Mouse (Mus musculus): ENCODE data around the gene Stam2.

Gene Stam2

DNA sequence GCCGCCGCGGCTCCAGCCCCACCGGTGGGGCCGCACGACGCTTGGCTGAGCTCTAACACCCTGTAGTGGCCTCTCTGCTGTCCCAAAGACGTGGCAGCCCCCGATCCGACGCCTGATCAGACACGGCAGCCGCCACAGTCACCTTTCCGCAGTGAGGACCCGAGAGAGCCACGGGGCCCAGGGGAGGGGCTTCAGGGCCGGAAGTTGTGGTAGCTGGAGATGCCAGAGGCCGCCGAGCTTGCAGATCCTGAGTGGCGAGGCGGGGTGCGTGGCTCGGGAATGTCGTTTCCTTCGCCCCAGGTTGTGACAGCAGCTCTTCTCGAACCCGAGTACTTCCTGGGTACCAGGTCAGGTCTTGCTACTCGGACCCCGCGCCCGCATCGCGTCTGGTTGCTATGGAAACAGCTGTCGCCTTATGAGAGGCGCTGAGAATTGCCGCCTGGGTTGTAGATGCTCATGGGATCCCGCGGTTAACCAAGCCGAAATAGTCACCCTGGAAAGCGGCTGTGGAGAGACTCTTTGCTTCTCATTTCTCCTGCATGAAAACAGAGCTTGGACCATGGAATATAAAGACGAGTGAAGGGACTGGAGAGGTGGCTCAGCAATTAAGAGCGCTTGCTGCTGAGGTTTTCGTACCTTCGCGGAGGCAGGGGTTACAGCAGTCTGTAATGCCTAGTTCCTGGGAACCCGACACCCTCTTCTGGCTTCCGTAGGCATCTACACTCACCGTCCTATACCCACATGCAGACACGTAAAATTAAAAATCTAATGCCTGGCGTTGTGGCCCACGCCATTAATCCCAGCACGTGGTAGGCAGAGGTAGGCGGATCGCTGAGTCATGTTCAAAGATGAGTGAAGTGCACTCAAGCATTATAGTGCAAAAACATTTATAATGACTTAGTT lies at the start of gene Stam2:
Stam2 (minus strand) TSS at position 26 of the 903 bp plus-strand sequence.
- peak; percentile 87 to 92 for DNase-seq (ENCODE audit: low spot score in 2 of 2)

DNA sequence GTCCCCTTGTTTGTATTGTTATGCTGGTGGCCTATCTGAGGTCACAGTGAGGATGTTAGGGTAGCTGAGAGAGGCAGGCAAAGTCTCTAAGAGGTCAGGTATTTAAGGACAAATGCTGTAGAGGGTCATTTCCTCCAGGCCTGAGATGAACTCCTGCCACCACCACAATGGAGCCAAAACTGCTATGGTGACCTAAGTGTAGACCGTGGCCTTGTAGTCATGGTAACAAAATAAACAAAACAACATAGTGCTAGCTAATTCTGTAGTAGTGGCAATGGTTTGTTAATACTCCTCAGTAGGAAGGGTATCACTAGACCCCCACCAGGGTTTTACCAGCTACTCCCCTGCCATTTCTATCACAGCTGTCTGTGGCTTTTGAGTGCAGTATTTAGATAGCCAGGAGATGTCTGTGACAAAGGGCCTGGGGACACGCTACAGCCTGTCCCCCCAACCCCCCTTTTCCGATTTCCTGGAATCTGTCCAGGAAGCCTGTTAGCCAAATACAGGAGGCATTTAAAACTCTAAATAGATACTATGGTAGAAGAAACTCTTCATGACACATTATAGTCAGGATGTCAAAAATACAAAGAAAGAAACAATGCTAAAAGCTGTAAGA lies 43.1 kb upstream of the Stam2 start:
- no peak for DNase-seq (ENCODE audit: low spot score in 2 of 2)

- DNase-seq (ENCODE audit: low spot score in 2 of 2): no peak
Measured at GRCm38 (mm10) chr2:52779987-52780386, 37.9 kb upstream of the Stam2 start.

DNA sequence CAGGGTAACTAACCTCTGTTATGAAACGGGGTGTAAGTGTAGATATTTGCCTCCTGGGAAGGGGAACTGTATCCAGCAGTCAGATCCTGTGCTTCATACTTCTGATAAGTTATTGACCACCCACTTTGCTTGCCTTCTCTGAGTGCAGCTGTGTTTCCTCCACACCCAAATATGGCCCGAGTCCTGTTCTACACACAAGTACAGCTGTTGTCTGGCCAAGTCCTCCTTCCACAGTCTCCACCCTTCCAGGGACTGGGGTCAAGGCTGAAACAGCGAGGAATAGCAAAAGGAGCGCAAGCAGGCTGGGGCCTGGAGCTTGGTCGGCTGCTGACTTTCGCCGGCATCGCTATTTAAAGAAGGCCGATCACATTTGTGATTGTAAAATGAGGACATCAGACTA lies 37.3 kb upstream of the Stam2 start:
- DNase-seq (ENCODE audit: low spot score in 2 of 2): peak in 1 of 2 experiments; percentile 74

DNA sequence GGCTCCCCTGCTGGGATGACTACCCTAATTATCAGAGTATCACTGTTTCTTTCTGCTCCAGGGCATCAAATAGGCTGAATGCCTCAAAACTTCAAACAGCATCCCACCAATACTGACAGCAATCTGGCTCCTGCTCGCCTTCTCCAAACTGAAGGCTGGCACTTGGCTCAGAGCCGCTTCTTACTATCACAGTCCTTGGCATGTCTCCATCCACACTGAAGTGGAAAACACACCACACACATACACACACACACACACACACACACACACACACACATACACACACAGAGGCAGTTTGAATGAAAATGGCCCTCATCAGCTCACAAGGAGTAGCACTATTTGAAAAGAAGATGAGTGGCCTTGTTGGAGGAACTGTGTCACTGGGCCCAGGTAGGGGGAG lies 35.8 kb upstream of the Stam2 start:
- DNase-seq (ENCODE audit: low spot score in 2 of 2): no peak

DNA sequence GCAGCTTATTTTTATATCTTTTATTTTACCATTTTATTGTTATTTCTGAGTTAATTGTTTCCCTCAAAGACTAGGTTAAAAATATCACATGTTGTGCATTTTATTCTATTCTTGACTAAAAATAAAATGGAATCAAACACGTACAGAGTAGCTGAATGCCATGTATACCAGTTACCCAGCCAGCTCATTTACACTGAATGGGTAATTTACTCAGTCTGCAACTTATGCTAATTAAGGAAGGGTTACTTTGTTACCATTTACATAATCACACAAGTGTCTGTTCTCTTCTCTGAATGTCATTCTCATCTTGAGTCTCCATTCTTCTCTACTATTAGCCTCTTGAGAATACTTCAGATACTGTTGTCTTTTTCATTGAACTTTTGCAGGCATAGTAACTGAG lies 32.3 kb upstream of the Stam2 start:
- no peak for DNase-seq (ENCODE audit: low spot score in 2 of 2)

GRCm38 (mm10) chr2:52772774-52773393 lies 30.8 kb upstream of the Stam2 start:
- no peak for DNase-seq (ENCODE audit: low spot score in 2 of 2)

DNA sequence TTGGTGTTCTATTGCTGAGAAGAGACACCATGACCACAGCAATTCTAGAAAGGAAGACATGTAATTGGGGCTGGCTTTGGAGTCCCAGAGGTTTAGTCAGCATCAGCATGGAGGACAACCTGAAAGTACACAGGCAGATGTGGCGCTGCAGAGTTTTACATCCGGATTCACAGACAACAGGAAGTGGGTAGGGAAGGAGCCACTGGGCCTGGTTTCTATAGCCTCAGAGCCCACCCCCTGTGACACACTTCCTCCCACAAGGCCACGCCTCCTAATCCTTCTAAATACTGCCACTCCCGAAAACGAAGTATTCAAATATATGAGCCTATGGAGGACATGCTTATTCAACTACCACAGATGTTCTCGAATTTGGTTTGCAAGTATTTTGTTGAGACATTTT lies 23.0 kb upstream of the Stam2 start:
- DNase-seq (ENCODE audit: low spot score in 2 of 2): no peak

DNA sequence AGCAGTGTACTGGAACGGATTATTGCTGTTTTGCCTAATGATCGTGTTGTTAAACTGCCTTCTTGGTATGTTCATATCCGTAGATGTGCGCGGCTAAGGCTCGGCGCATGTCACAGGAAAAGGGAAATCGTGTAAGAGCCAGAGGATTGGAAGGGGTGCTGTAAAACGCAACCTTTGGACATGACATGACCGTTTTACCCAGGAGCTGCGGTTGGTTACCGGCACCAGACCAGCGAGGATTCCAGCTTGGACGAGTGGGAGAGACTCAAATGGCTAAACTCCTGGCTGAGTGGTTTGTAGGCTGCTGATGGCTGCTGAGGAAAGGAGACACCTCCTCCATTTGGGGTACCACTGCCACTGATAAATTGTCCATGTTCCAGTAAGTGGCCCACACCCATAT lies 21.8 kb upstream of the Stam2 start:
- DNase-seq (ENCODE audit: low spot score in 2 of 2): no peak

GRCm38 (mm10) chr2:52763040-52763736 lies 21.1 kb upstream of the Stam2 start:
- peak; percentile 71 to 85 for DNase-seq (ENCODE audit: low spot score in 2 of 2)

DNA sequence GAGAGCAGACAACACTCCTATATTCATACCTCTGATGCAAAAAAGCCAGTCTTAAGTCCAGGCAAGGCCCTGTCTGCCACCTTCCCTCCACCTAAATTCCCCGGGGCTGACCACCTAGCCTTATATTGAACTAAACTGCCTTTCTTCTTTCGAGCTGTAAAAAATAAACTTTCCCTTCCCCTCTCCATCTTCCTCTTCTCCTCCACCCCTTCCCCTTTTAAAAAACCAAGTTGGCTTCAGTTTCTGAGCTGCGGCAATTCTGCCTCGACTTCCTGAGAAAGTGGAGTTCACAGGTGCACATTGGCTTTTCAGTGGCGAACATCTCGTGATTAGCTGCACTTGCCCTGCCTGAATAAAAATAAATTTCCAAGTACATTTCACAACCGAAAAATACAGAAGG lies 20.4 kb upstream of the Stam2 start:
- no peak for DNase-seq (ENCODE audit: low spot score in 2 of 2)

DNA sequence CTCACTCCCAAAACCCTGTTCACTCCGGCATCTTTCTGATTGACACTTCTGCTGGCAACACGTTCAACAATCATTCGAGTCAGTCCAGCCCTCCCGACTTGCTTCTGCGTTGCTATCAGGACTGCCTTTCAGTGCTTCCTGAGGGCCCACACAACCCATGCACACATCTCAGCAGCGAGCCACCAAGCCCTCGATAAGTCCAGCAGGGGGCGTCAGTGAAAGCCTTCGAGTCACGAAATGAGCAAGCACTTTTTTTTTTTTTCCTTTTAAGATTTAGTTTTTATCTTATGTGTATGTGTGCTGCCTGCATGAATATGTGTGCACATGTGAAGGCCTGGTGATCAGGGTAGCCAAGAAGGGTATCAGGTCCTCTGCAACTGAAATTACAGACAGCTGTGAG lies 16.5 kb upstream of the Stam2 start:
- peak in 1 of 2 experiments; percentile 71 for DNase-seq (ENCODE audit: low spot score in 2 of 2)

- no peak for DNase-seq (ENCODE audit: low spot score in 2 of 2)
Measured at GRCm38 (mm10) chr2:52756691-52757090, 14.6 kb upstream of the Stam2 start.

DNA sequence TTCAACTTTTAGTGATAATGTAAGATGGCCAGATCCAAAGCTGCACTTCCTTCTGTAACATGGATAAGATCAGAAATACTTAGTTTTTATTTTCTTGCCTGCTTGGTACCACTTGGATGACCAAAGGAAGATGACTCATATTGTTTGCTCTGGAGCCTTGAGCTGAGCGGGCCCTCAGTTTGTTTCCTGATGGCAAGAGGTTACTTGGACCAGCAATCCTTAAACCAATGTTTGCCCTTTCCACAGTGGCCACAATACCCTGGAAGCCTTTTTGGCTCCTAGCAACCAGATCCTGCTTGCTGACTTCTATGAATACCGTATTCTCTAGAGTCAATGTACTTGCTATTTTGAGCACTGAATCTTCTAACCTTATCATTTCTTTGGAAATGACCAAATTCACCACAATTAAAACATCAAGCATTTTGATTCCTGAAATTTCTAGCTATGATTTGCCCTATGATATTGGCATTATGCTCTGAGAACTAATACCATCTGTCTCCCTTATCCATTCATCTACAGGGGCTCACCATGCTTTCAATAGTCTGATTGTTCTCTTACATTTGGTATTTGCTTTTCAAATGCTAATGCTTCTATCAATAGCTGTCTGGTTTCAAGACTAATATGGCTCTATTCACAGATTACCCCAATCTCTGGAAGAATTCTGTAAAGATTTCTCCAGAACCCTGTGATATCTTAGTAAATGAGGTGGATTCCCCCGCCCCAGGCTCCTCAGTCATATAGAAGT lies 11.7 kb upstream of the Stam2 start:
- no peak for DNase-seq (ENCODE audit: low spot score in 2 of 2)

GRCm38 (mm10) chr2:52744099-52744498 lies 2.0 kb upstream of the Stam2 start:
- no peak for DNase-seq (ENCODE audit: low spot score in 2 of 2)

- peak in 1 of 2 experiments; percentile 70 for DNase-seq (ENCODE audit: low spot score in 2 of 2)
Measured at GRCm38 (mm10) chr2:52741681-52742255, 313 bp downstream of the Stam2 start.

GRCm38 (mm10) chr2:52740596-52740995 lies 1.5 kb downstream of the Stam2 start:
- DNase-seq (ENCODE audit: low spot score in 2 of 2): no peak

- DNase-seq (ENCODE audit: low spot score in 2 of 2): no peak
Measured at GRCm38 (mm10) chr2:52734504-52734903, 7.6 kb downstream of the Stam2 start.

DNA sequence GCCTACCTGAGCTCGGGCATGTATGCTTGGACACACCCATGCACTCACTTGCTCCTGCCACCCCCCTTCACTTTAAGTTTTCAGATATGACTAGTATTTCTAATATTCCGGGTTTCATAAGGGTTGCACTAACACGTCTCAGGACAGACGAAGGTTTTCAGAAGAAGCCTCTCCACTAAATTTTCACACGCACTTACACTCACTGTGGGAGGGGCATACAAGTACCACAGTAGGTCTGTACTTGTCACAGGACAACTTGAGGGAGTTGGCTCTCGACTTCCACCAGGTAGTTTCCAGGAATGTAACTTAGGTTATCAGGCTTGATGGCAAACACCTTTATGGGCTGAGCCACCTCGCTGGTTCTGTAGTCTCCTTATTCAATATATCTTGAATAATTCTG lies 8.4 kb downstream of the Stam2 start:
- no peak for DNase-seq (ENCODE audit: low spot score in 2 of 2)

DNA sequence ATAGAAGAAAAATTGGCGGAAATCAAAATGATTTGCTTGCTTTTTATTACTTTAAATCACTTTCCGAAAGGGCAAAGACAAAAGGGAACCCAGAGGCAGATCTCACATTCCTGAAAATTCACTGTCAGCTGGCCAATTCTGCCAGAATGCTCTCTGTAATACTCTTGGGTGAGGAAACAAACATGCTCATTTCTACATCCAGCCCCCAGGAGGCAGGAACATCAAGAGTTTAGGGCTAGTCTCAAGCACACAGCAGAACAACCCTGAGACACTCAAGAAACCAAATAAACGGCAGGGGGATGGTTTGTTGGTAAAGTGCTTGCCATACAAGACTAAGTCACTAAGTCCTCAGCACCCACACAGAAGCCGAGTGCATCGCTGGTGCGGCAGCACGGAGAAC lies 9.5 kb downstream of the Stam2 start:
- DNase-seq (ENCODE audit: low spot score in 2 of 2): no peak

- no peak for DNase-seq (ENCODE audit: low spot score in 2 of 2)
Measured at GRCm38 (mm10) chr2:52732001-52732400, 10.1 kb downstream of the Stam2 start.

All from urinary bladder, postnatal 4 days (tissue).